Mouse (Mus musculus) adrenal gland, postnatal 10 days (tissue): ENCODE measurements around the gene Dpy19l2. TPM values are rescaled to one million over a fixed set of nuclear protein-coding genes. Genes with fewer than 3 reads are reported as not detected.
"Not testable (repeated sequence)": the region's sequence is repeated elsewhere in the genome, so short reads cannot be mapped to it uniquely, and the experiment has no call there.

ENCODE experiments used
- DNase-seq: peaks from one replicate; pipeline ENCODE4 v3.0.0; 2021; ENCODE audit warnings: mixed read lengths
- long read RNA-seq, 2 experiments: library from polyadenylated mRNA; stranded (forward); transcript quantifications; one replicate each; pipeline ENCODE4 v2.0.0; 2021
- total RNA-seq, 2 experiments: library from RNA; stranded (reverse); gene quantifications; 2 replicates each; pipeline ENCODE4 v1.2.3; 2021

Dpy19l2 gene
- under 1 TPM in 1 of 2 experiments, not detected in 1; 0.09 TPM for total RNA-seq
- long read RNA-seq, experiment 1 = 0 reads
- long read RNA-seq, experiment 2 = 0 reads

GRCm38 (mm10) chr9:24695700-24696404 is at the start of gene Dpy19l2:
TSS of gene Dpy19l2 (minus strand) at chr9:24696293.
- peak; percentile 13 for DNase-seq

- no peak for DNase-seq
These were observed 48.9 kb upstream of the Dpy19l2 start for GRCm38 (mm10) chr9:24744958-24745357.

GRCm38 (mm10) chr9:24701246-24701645 is 5.2 kb upstream of the Dpy19l2 start:
- no peak for DNase-seq

- no peak for DNase-seq
These were observed 299 bp upstream of the Dpy19l2 start for GRCm38 (mm10) chr9:24696405-24696778.

- DNase-seq = not testable (repeated sequence)
These were observed 58.8 kb downstream of the Dpy19l2 start for GRCm38 (mm10) chr9:24637341-24637740.

GRCm38 (mm10) chr9:24624896-24625295 is 71.2 kb downstream of the Dpy19l2 start, which contains the start of gene Cypt4:
TSS of gene Cypt4 (plus strand) at chr9:24625196.
- no peak for DNase-seq

GRCm38 (mm10) chr9:24538159-24538558 is 157.9 kb downstream of the Dpy19l2 start:
- DNase-seq = no peak

- DNase-seq = peak; percentile 77
These were observed 179.4 kb downstream of the Dpy19l2 start for GRCm38 (mm10) chr9:24516575-24517139.

- DNase-seq = no peak
These were observed 182.0 kb downstream of the Dpy19l2 start for GRCm38 (mm10) chr9:24514078-24514469.

- DNase-seq = peak; percentile 53
These were observed 182.6 kb downstream of the Dpy19l2 start for GRCm38 (mm10) chr9:24513290-24514077.

- DNase-seq = no peak
These were observed 184.0 kb downstream of the Dpy19l2 start for GRCm38 (mm10) chr9:24512121-24512539.

GRCm38 (mm10) chr9:24511371-24512120 is 184.5 kb downstream of the Dpy19l2 start:
- DNase-seq = no peak

GRCm38 (mm10) chr9:24508880-24509279 is 187.2 kb downstream of the Dpy19l2 start:
- no peak for DNase-seq

Other genes with a start within 250 kb of the Dpy19l2 start
- gene Dpy19l1, start 193.2 kb downstream of the Dpy19l2 start, total RNA-seq = 10 to 100 TPM; 31.8 to 40.8 TPM
- not detected for gene Cypt4, start 71.1 kb downstream of the Dpy19l2 start, total RNA-seq
- gene Tbx20, start 78.0 kb upstream of the Dpy19l2 start, total RNA-seq = 10 to 100 TPM; 17.8 to 18.2 TPM